Mouse (Mus musculus) frontal cortex, postnatal 14 days (tissue): ENCODE results near the gene Arl3.

Source experiments
- DNase-seq, 2 experiments: peaks; one replicate each; pipeline ENCODE4 v3.0.0; 2022; ENCODE audit warnings: low spot score in 2 of 2

Gene Arl3

DNA sequence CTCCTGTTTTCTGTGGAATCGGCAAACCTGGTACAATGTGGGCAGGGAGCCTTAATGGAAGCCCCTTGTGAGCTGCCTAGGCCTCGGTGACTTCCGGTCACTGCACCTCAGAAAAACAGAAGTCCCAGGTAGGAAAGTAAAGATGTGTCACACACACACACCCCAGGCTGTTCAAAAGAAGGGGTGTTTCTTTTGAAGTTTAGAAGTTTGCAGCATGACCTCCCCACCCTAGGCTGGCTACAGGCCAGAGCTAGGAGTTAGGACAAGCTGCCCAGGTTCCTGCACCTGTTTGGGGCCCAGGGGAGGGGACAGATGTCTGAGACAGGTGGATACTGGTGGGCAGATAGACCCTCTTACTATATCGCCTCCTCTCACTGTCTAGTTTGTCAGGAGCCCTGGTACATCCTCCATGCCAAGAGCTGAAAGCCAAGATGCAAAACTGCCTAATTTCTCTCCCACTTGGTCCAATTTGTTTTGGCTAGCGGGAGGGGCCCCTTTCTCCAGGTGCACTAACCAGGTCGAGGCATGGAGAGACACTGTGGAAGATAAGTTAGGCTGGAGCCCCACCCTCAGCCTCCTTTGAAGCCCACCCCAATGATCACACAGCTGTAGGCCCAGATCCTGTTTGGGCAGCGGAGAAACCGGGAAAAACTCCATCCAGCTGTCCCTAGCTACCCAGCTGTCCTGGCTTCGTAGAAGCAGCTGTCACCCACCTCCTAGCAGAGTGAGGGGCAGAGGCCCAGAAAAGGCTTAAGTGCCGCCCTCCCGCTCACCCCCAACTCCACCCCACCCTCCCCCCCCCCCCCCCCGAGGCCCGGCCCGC is 55.3 kb downstream of the Arl3 start:
- no peak for DNase-seq

DNA sequence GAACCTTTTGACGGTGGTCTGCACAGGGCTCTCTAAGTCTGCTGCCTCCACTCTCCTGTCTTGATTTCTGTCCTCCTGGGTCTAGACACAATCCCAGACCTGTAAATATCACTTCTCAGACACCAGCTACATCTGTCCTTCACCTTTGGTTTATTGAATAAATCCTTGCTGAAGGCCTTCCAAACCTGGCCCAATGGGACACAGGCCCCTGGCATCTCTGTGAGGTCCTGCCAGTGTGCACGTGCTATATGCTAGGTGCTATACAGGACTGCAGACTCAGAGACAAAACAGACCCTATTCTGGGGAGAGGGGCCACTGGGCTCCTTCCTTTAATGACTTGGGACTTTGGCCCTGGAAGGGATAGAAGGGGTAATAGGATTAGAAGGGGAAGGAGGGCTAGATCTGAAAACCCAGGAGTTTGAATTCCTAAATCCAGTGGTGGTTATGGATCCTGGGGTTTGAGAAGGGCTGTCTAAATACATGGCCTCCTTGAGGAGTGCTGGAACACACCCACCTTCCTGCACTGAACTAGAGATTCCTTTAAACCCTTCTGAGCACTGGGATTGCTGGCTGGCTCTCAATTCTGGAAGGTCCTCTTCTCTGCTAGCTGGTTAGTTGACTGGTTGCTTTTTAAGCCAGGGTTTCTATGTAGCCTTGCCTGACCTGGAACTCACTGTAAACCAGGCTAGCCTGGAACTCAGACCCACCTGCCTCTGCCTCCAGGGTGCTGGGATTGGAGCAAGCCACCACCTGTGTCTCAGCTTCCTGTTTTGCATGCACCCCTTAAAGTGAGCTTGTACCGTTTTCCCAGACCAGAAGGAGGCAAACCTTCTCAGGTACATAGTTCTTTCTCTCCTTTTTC is 56.1 kb downstream of the Arl3 start:
- no peak for DNase-seq

DNA sequence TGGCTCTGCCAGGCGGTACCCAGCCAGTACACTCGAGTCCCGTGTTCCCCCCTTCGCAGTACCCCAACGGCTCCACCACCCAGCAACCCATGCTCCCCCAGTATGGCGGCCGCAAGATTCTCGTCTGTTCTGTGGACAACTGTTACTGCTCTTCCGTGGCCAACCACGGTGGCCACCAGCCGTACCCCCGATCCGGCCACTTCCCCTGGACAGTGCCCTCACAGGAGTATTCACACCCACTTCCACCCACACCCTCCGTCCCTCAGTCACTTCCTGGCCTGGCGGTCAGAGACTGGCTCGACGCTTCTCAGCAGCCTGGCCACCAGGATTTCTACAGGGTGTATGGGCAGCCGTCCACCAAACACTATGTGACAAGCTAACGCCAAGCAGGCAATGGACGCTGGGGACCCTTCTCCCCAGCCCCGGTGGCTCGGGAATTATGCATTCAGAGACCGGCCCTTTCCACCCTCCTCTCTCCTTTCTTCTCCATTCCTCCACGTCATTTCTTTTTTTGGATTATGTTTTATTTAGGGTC is 57.6 kb downstream of the Arl3 start:
- no peak for DNase-seq

DNA sequence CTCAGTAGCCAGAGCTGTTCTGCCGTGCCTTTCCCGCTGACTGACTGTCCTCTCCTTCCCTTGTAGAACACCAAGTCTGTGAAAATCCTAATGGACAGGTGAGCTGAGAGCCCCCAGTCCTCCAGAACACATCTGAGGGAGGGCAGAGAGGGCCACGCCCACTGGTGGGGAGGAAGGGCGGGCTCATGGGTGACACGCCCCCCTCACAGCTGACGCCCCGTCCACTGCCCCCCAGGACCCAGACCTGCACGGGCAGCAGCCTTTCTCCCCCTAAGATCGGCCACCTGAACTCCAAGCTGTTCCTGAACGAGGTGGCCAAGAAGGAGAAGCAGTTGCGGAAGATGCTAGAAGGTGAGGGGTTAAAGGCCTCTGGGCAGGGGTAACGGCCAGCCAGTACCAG is 58.6 kb downstream of the Arl3 start:
- DNase-seq, result no peak

DNA sequence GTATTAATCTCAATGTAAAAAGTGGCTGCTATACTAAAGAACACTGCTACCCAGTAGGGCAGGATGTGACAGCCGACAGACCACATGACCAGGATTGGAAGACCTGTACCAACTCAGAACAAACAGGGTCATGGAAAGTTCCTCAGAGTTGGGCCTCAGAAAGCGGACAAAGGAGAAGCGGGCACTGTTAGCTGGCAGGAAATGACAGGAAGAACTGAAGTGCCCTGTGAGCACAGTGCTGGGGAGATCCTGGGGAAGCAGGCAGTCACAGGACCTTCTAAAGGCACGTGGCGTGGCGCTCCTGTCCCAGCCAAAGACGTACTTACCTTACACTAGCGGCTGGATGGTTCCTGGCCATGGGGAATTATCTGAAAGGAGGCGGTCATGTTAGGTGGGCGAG is 61.7 kb downstream of the Arl3 start:
- no peak for DNase-seq

DNA sequence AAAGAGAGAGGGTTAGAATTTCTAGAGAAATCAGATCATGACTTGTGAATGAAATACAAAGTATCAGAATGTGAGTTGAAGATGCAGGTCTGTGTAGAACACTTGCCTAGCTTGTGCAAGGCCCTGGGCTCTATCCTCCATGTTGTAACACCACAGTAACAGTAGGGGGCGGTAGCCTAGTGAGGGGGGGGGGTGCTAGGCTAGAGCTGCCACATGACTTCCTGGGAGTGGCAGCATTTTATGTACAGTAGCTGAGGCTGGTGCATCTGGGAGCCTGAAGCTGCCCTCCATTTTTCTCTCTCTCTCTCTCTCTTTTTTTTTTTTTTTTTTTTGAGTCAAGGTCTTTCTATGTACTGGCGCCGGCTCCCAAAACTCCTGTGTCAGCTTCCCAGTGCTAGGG is 62.2 kb downstream of the Arl3 start:
- no peak for DNase-seq

DNA sequence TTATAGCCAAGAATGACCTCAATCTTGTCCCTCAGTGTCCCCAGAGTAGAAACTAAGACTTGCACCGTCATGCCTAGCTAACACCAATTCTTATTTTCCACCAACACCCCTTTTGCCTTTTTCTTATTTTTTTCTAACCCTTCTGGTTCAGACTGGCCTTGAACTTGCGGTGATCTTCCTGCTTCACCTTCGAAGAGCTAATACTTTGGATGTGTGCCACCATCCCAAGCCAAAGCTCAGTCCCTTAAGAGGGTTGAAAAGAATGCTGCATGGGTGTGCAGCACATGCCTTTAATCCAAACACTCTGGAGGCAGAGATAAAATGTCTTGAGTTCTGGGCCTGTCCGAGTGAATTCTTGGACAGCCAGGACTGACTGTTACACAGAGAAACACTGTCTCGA is 62.6 kb downstream of the Arl3 start:
- no peak for DNase-seq

DNA sequence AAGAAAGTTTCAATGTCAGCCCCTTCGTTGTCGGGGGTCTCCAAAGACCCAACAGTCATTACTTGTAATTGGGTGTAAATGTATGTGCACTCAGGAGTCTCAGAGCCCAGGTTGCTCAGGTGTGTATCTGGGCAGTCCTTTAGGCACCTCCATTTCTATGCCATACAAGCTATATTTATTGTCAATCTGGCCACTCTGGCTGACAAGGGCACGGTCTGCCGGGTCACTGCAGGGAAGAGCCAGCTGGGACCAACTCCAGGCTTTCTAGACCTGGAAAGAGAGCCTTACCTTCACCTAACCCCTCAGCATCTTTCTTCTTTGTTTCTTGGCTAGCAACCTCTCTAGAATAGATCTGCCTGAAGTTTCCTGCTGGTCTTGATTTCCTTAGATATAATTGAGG is 63.3 kb downstream of the Arl3 start:
- DNase-seq, result no peak

DNA sequence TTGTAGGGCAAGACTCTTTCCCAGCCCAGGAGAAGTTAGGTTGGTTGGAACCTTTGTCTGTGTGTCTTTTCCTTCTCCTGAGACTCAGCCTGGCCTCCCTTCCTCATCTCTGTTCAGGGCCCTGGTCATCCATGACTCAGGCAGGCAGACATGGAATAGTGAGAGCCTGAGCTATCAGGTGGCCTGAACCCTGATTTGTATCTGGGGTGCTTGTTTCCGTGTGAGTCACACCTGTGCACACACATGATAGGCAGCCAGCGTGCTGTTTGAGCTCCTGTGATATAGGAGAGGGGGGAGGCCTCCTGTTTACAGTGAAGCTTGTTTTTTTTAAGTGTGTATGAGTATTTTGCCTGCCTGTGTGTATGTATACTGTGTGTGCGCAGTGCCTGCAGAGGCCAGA is 63.8 kb downstream of the Arl3 start:
- no peak for DNase-seq

DNA sequence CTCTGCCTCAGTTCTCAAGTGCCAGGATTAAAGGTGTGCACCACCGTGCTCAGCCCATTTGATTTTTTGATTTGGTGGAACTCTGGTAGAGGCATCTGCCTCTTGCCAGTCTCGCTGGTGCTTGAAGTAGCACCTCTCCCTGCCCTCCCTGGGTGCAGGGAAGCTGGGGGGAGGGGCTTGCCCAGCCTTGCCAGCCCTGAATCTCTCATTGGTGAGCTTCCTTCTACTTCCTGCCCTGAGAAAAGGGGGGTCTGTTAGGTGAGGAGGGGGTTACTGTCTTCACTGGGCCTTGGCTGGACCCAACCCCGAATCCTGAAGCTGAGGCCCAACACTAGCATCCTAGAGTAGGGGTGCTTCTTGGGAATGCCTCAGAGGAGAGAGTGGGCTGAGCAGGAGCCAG is 64.3 kb downstream of the Arl3 start:
- DNase-seq, result no peak

DNA sequence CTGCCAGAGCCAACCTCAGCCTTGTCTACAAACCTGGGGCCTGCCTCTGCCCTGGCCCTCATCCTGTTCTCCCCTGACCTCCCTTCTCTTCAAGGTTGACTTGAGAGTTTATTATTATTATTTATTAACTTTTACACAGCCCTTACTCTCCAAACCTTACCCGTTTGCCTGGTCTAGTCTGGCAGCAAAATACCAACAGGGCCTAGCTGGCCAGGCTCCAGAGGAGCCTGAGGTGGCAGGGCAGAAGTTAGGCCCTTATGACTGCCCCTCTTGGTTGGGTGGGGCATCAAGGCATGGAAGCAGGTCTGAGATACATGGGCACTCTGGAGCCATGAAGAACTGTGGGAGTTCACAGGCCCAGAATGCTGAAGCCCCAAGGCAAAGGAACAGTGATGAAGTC is 65.2 kb downstream of the Arl3 start:
- no peak for DNase-seq

DNA sequence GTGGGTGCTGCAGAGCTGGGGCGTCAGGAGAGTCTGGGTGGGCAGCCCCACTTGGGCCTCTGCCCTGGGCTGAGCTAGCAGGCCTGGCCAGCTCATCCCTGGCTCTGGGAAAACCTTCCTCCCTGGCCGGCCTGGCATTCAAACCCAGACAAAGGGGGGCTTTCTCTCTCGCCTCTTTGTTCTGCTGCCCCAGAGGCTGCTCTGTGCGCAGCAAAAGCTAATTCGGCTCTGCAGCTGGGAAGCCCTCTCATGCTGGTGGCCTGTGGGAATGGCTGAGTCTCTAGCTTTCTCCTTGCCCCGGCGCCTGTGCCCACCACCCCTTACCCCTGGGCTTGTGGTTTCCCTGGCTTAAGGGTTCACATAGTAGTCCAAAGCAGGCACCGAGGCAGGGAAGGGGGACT is 65.8 kb downstream of the Arl3 start:
- DNase-seq, result no peak

DNA sequence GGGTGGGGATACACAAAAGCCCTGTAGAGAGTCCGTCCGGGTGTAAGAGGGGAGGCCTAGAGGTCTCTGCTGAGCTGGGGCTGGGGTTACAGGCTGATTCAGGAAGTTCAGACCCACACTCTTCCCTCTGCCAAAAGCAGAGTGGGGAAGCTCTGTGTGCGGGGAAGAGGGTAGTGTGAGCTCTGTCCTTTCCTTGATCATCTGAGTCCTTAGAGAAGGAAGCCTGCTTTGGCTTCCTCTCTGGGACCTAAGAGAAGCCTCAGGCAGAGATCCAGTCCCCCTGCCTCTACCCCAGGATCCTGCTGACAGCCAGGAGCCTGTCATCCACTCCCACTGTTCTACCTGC is 66.7 kb downstream of the Arl3 start:
- no peak for DNase-seq

DNA sequence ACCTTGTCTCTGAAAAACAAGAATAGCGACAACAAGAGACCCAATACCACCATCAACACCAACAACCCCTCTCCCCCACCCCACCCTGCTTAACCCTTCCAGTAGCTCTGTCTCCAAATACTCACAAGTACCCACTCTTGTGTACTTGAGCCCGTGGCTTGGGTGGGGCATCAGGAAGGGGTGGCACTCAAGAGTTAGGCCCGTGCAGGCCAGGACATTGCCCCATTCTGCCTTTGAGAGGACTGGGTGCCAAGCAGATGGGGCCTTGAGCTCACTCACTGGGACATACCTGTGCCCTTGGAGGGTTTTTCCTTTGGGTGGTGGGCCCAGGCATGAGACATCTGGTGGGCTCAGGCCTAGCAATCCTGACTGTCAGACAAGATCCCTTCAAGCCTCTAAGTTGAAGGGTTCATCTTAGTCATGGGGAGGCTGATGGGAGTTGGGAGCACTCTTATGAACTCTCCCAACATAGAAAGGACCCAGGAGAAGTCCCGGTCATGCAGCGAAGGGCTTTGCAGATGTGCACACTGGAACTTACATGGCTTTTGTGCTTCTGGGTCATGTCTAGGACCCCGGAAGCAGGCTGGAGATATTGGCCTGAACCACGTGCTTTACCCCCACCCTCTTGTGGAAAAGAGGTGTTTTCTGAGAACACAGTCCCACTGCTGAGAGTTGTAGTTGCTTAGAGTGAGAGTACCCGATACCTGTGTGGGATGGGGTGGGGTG is 67.2 kb downstream of the Arl3 start:
- no peak for DNase-seq

DNA sequence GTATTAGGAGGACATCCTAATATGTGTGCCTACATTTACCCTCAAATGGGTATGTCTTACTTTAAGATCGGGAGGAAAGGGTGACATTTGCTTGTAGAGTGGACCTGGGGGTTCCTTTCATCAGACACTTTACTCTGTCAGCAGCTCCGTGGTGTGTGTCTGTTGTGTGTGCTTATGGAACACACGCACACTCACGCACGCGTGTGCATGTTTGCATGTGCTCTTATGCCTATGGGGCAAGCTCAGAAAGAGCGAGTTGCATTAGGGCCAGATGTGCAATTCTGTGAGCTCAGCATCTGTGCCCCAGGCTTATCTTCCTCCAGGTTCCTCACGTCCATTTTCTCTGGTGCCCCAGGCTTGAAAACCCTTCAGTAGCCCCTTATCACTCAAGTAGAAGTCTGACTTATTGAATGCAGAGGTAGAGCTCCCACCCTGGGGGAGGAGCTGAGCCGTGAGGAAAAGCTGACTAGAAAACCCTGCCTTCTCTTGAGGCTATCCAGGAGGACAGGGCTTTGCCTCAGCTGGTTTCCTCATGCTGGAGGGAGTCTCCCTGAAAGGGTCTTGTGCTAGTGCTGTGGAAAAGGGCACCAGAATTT is 68.1 kb downstream of the Arl3 start:
- DNase-seq, result no peak

DNA sequence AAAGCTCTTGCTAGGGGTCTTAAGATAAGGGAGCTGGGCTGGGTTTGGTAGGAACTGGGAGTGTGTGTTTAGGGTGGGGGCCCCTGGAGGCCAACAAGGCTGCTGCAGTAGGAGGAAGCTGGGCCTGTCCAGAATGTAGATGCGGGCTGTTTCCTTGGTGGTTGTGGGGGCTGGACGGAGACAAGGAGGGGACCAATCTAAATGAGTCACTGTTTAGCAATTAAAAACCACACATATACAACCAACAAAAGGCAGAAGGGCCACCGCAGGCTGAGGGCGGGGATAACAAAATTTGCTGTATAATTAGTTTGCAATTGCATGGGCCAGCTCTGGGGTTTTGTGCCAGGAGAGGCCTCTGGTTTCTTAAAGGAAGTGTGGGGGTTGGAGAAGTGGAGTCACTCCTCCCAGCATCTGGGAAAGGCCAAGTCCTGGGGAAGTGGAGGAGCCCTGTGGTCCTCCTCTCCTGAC is 68.9 kb downstream of the Arl3 start:
- no peak for DNase-seq

DNA sequence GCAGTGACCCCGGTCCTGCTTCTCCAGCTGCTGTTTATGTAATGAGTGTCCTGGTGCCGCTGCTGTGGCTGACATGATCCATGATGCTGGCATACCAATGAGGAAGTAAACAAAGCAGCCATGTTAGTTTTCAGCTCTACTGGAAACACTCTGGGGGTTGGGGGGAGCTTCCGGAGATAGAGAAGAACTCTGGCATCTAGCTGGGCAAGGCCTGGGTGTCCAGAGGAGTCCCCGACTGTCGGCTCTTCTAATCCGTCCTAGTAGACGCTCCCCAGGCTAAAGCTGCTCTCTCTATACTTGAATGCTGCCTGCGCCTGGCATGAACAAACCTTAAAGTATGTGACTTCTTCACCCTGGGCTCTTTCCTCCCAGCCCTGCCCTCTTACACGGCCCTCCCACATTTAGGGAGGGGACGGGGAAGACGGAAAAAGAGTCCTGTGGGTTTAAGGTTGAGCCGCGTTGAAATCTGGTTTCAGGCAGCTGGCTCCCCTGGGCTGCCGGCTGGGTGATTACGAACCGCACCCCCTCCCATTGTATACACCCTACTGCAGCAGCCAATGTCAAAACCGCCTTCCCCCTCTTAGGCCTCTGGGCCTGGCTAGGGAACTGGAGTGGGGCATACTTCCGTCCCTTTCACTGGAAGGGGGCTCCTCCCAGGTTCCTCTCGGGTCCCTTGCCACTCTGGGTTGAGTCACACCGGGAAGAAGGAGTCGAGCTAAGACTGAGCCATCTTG is 69.5 kb downstream of the Arl3 start:
- no peak for DNase-seq

DNA sequence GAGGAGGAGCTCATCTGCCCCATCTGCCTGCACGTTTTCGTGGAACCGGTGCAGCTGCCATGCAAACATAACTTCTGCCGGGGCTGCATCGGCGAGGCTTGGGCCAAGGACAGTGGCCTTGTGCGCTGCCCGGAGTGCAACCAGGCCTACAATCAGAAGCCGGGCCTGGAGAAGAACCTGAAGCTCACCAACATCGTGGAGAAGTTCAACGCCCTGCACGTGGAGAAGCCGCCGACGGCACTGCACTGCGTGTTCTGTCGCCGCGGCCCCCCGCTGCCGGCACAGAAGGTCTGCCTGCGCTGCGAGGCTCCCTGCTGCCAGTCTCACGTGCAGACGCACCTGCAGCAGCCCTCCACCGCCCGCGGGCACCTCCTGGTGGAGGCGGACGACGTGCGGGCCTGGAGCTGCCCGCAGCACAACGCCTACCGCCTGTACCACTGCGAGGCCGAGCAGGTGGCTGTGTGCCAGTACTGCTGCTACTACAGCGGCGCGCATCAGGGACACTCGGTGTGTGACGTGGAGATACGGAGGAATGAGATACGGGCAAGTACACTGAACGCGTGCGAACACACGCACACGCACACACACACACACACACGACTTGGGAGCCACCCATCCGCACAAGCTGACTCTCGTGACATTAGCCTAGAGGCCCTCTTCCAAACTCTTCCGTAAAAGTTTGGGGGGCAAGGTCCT is 70.4 kb downstream of the Arl3 start:
- DNase-seq, result peak; percentile 69 to 75

DNA sequence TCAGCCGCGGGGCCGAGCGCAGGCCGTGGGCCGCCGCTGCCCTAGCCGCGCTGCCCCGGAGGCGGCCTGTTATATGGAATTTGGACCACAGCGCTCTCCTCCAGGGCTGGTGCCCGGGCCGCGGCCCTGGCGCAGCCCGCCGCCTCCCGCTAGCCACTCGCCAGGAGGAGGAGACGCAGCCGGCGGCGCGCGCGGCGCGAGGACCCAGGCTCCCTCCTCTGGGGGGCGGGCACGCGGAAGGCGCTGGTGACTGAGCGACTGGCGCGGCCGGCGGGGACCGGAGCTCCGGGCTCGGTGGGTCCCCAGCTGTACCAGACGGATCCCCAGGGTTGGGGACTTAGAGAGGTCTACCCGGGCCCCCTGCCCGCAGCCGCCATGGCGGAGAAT is 70.9 kb downstream of the Arl3 start:
- DNase-seq, result no peak

DNA sequence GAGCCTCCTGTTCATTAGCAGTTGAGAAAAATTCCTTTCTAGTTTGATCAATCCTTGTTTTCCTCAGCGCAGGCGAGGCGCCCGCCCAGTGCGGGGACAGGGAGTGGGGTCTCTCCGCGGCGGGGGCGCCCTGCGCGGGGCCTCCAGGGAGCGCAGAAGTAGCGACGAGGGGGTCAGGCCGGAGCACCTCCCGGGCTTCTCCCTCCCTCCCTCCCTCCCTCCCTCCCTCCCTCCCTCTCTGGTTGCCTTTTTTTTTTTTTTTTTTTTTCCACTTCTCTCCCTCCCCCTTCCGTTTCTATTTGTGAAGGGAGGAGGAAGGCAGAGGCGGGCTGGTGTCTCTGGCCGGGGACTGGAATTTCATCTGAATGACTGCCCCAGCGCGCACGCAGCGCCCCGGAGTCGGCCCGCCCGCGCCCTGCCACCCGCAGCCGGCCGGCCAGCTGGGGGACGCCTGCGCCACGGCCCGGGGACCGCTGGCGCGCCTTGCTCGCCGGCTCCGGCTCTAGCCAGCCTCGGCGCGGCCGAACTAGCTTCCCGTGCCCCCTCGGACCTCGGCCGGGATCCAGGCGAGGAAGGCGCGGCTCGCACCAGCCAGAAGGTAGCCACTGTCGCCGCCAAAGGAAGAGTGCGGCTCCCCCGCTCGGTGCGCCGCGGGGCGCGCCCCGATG is 71.5 kb downstream of the Arl3 start, which contains the start of gene Trim8:
Trim8 (plus strand) TSS at position 302 of the 668 bp plus-strand sequence.
- peak; percentile 70 to 82 for DNase-seq
